Mouse (Mus musculus) heart, postnatal 0 days (tissue): ENCODE data around the gene Rbms3.

Experiments used
- CTCF ChIP-seq: IDR thresholded peaks from 2 replicates; pipeline ENCODE4 v1.5.1; 2016; ENCODE audit warnings: antibody characterized with exemption, control low read depth, low read depth
- EP300 ChIP-seq: IDR thresholded peaks from 2 replicates; pipeline ENCODE4 v1.6.1; 2016; ENCODE audit warnings: antibody characterized with exemption, low read depth

DNA sequence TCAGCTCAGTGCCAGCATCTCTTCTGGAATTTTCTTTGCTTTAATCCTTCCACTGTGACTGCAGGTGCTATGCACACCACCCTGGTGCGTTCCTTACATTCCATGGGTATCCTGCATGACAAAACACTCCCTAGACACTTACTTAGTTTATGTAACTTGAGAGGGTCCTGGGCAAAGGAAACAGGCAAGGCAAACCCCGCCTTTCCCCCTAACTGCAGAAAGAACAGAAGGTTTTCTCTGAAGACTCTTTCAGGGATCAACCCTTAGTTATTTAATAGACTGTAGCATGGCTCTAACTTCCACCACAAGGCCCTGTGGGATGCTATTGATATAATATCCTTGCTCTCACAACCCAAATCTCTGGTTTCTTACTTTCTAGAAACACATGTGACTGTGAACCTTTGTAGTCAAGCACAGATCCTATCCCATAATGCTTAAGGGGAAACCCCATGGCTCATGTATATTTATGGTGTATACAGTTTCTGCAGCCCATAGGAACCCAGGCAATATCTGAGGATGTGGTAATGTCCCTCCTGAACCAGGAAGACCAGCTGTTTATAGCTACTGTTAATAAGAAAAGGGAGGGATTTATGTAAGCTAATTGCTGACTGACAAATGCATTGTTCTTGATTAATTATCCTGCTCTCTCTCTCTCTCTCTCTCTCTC is 557.1 kb downstream of the Rbms3 start:
- TF ChIP-seq CTCF: no peak
- TF ChIP-seq EP300: no peak
